ENCODE assay signal across 19 mouse cellular contexts in genomic region chr8:124462192-124462591, GRCm38 (mm10). TPM values are rescaled to one million over a fixed set of nuclear protein-coding genes. Genes with fewer than 3 reads are reported as not detected.
A peak's percentile ranks its signal among the peaks of the same experiment; 100 is the strongest.
DNase-seq lines count a peak whose midpoint lies in the region; ATAC-seq and TF ChIP-seq lines count a peak whose summit lies in the region.
"Had no signal": no experiment of that assay in that cellular context is flagged by ENCODE, and none has a peak within 500 bp of the region (broad histone marks: within the 10 kb centered on the region; RNA-seq: fewer than 3 reads in every experiment).

No protein-coding gene starts in this region.

- intact Hi-C loops in left cerebral cortex, postnatal 14 days (cut with DNase I), result no loop called here

- TF ChIP-seq POLR2A in bone marrow macrophage, adult 2 months (IDR thresholded peaks at IDR 0.05; ENCODE audit: borderline replicate concordance, low read depth, low read length), result no peak

- peak overlapping the region; percentile 23 for H3K27ac ChIP-seq in bone marrow macrophage, adult 2 months (ENCODE audit: insufficient read depth, low read depth, low read length)
- no peak overlapping the region for H3K27ac ChIP-seq in lung, postnatal 0 days (ENCODE audit: low read length)
- H3K27ac ChIP-seq: embryonic facial prominence, embryonic 12.5 days; forebrain, embryonic 15.5 days; hindbrain, embryonic 10.5 days had no signal

- H3K27me3 ChIP-seq in lung, postnatal 0 days (replicated peaks; ENCODE audit: insufficient read depth, low read length), result no peaks in the 10 kb centered on the region
- H3K27me3 ChIP-seq: forebrain, embryonic 15.5 days; hindbrain, embryonic 15.5 days had no signal

- H3K4me3 ChIP-seq in bone marrow macrophage, adult 2 months (ENCODE audit: insufficient read depth, low read length), result no peak overlapping the region
- no peak overlapping the region for H3K4me3 ChIP-seq in lung, postnatal 0 days (ENCODE audit: low read depth, low read length)
- H3K4me3 ChIP-seq: embryonic facial prominence, embryonic 12.5 days; forebrain, embryonic 15.5 days; heart, embryonic 12.5 days; hindbrain, embryonic 10.5 days; hindbrain, embryonic 15.5 days had no signal

- WGBS in lung, postnatal 0 days, result 80% methylated on average over 9 of the region's 9 CpGs

- TF ChIP-seq CTCF in bone marrow macrophage, adult 2 months (IDR thresholded peaks at IDR 0.05; ENCODE audit: low read depth, low read length), result no peak
- TF ChIP-seq CTCF in lung, postnatal 0 days (IDR thresholded peaks at IDR 0.05), result no peak

- H3K4me2 ChIP-seq in lung, postnatal 0 days (replicated peaks; ENCODE audit: low read depth, low read length), result no peak overlapping the region
- H3K4me2 ChIP-seq: embryonic facial prominence, embryonic 12.5 days; forebrain, embryonic 15.5 days; heart, embryonic 12.5 days; hindbrain, embryonic 15.5 days had no signal

- peak; percentile 41 to 70 for DNase-seq in frontal cortex, adult 2 months (ENCODE audit: extremely low spot score in 1 of 2, low spot score in 1 of 2)
- DNase-seq in frontal cortex, postnatal 10 days (ENCODE audit: low spot score in 2 of 2), result no peak
- peak; percentile 36 to 64 for DNase-seq in left cerebral cortex, postnatal 14 days (ENCODE audit: low spot score in 2 of 2)
- peak; percentile 38 to 49 for DNase-seq in right cerebral cortex, postnatal 10 days (ENCODE audit: low spot score in 2 of 2)
- no peak for DNase-seq in layer of hippocampus, adult 11-12 months (ENCODE audit: low spot score)
- DNase-seq in lung, postnatal 0 days (ENCODE audit: low spot score), result no peak
- no peak for DNase-seq in adrenal gland, adult 8-10 months
- DNase-seq: adrenal gland, postnatal 14 days; cerebellum, adult 2 months; gastrocnemius, postnatal 14 days had no signal

- H3K4me1 ChIP-seq in bone marrow macrophage, adult 2 months (ENCODE audit: control insufficient read depth, insufficient read depth, low read length), result peaks cover 17% of the 10 kb centered on the region
- H3K4me1 ChIP-seq in lung, postnatal 0 days (ENCODE audit: insufficient read depth, low read depth, low read length), result no peaks in the 10 kb centered on the region
- H3K4me1 ChIP-seq: embryonic facial prominence, embryonic 12.5 days; forebrain, embryonic 15.5 days had no signal

- TF ChIP-seq EP300 in lung, postnatal 0 days (IDR thresholded peaks at IDR 0.05), result no peak

- H3K36me3 ChIP-seq in lung, postnatal 0 days (ENCODE audit: insufficient read depth, low read length), result no peaks in the 10 kb centered on the region
- H3K36me3 ChIP-seq: embryonic facial prominence, embryonic 12.5 days; forebrain, embryonic 15.5 days; heart, embryonic 12.5 days; hindbrain, embryonic 10.5 days; hindbrain, embryonic 15.5 days had no signal

- no peak overlapping the region for H3K9ac ChIP-seq in lung, postnatal 0 days (replicated peaks; ENCODE audit: low read depth)
- H3K9ac ChIP-seq: embryonic facial prominence, embryonic 12.5 days; forebrain, embryonic 15.5 days; heart, embryonic 12.5 days; hindbrain, embryonic 15.5 days had no signal

- H3K9me3 ChIP-seq in lung, postnatal 0 days (ENCODE audit: low read length), result no peaks in the 10 kb centered on the region
- H3K9me3 ChIP-seq: embryonic facial prominence, embryonic 12.5 days; forebrain, embryonic 15.5 days; heart, embryonic 12.5 days; hindbrain, embryonic 10.5 days; hindbrain, embryonic 15.5 days had no signal

- no peak for ATAC-seq in lung, postnatal 0 days
- ATAC-seq: forebrain, embryonic 15.5 days had no signal

RNA-seq across cellular contexts. Expression of gene Pgbd5, which starts 22.7 kb away (rescaled TPM):
- polyA plus RNA-seq in frontal cortex, adult 2 months (2012; rRNA removed), result 150 and 161 TPM in 2 replicates
- polyA plus RNA-seq in bone marrow macrophage, adult 2 months (2012; ENCODE audit: insufficient read depth, insufficient read length, missing spikeins), result not detected in 2 replicates
- 100 to 1,000 TPM; 162 to 176 TPM for total RNA-seq in left cerebral cortex, postnatal 14 days (2021)
- polyA plus RNA-seq in lung, postnatal 0 days (2015; fragmentation: Nextera tagmentation; extraction: Ambion mirVana), result 5.0 and 5.6 TPM in 2 replicates
- total RNA-seq in adrenal gland, adult 8-10 months (2022), result 10 to 100 TPM in 3 of 4 experiments, 1 to 10 TPM in 1; 9.0 to 14.1 (median 12.0) TPM
- total RNA-seq: granulocyte monocyte progenitor cell, adult 5-6 weeks; MEL had no signal
- polyA plus RNA-seq: C2C12 had no signal

RNA-seq across cellular contexts. Expression of gene Cog2, which starts 58.4 kb away (rescaled TPM):
- 26.0 and 28.9 TPM in 2 replicates for polyA plus RNA-seq in frontal cortex, adult 2 months (2012; rRNA removed)
- polyA plus RNA-seq in bone marrow macrophage, adult 2 months (2012; ENCODE audit: insufficient read depth, insufficient read length, missing spikeins), result 19.4 and 23.7 TPM in 2 replicates
- 10 to 100 TPM; 30.4 to 32.1 TPM for total RNA-seq in left cerebral cortex, postnatal 14 days (2021)
- 23.5 and 24.5 TPM in 2 replicates for polyA plus RNA-seq in lung, postnatal 0 days (2015; fragmentation: Nextera tagmentation; extraction: Ambion mirVana)
- 10 to 100 TPM; 48.0 to 62.2 (median 54.1) TPM for total RNA-seq in adrenal gland, adult 8-10 months (2022)

Comparison
In these comparisons a context has a peak if more than half of its experiments do, and no peak if none do; other contexts are left out.
1. DNase-seq: peak in frontal cortex, adult 2 months (2 of 2), left cerebral cortex, postnatal 14 days (2 of 2) and right cerebral cortex, postnatal 10 days (2 of 2); none in frontal cortex, postnatal 10 days (0 of 2), layer of hippocampus, adult 11-12 months (single experiment), lung, postnatal 0 days (single experiment) and adrenal gland, adult 8-10 months (single experiment).
2. RNA of gene Pgbd5, which starts 22.7 kb away (polyA plus RNA-seq): 150 to 161 TPM in frontal cortex, adult 2 months; 5.0 to 5.6 TPM in lung, postnatal 0 days and not detected in bone marrow macrophage, adult 2 months; every median in the first group is over 10 times any median in the second.